Mouse (Mus musculus) hindbrain, postnatal 0 days (tissue): ENCODE measurements around the gene Naxe. TPM values are rescaled to one million over a fixed set of nuclear protein-coding genes. Genes with fewer than 3 reads are reported as not detected.
A peak's percentile ranks its signal among the peaks of the same experiment; 100 is the strongest.

Experiments
- ATAC-seq: fragments of 200-750 bp; cut with Nextera tagmentation; 2 replicates; pipeline ENCODE4 v1.8.0; 2017; ENCODE audit warnings: mild to moderate bottlenecking, moderate TSS enrichment, moderate library complexity
- DNase-seq: peaks from one replicate; pipeline ENCODE4 v3.0.0-alpha.2; 2015; ENCODE audit warnings: low spot score
- H3K27ac ChIP-seq: fragments of 300-500 bp; sonication (generic); 2 replicates; pipeline ENCODE4 v1.5.1; 2014; ENCODE audit warnings: mild to moderate bottlenecking
- H3K27me3 ChIP-seq: fragments of 300-500 bp; sonication (generic); 2 replicates; pipeline ENCODE4 v1.6.1; 2014; ENCODE audit warnings: low read length, mixed read lengths; ENCODE audit not compliant: insufficient read depth
- H3K36me3 ChIP-seq: fragments of 300-500 bp; sonication (generic); 2 replicates; pipeline ENCODE4 v1.6.1; 2014; ENCODE audit warnings: low read length, mixed read lengths; ENCODE audit not compliant: insufficient read depth
- H3K4me1 ChIP-seq: fragments of 300-500 bp; sonication (generic); 2 replicates; pipeline ENCODE4 v1.6.1; 2014; ENCODE audit warnings: antibody characterized with exemption, low read length, mixed read lengths; ENCODE audit not compliant: insufficient read depth
- H3K4me2 ChIP-seq: fragments of 300-500 bp; sonication (generic); 2 replicates; pipeline ENCODE4 v1.6.1; 2014; ENCODE audit warnings: low read depth, mild to moderate bottlenecking, low read length, moderate library complexity, mixed read lengths
- H3K4me3 ChIP-seq: fragments of 300-500 bp; sonication (generic); 2 replicates; pipeline ENCODE4 v1.5.1; 2014; ENCODE audit warnings: low read length
- H3K9ac ChIP-seq: fragments of 300-500 bp; sonication (generic); replicated peaks from 2 replicates; pipeline ENCODE4 v1.6.1; 2014; ENCODE audit warnings: mild to moderate bottlenecking, low read length, moderate library complexity, mixed read lengths
- H3K9me3 ChIP-seq: fragments of 300-500 bp; sonication (generic); 2 replicates; pipeline ENCODE4 v1.6.1; 2016; ENCODE audit warnings: low read length, mixed read lengths
- CTCF ChIP-seq: IDR thresholded peaks from 2 replicates; pipeline ENCODE4 v1.5.1; 2016; ENCODE audit warnings: antibody characterized with exemption, control low read depth, low read depth
- WGBS: fragments of 180-500 bp; shearing (Covaris S2); extraction: QIAGEN DNeasy Blood & Tissue Kit; methylation state at CpG from one replicate; pipeline ENCODE4 v1.1.7; 2014; 5-methylcytosine and 5-hydroxymethylcytosine counted together
- polyA plus RNA-seq: library from polyadenylated mRNA; unstranded; fragments of >200 nt; fragmentation: Nextera tagmentation; extraction: Ambion mirVana; gene quantifications from 2 replicates; pipeline ENCODE4 v1.2.1, GENCODE M21; 2015
- total RNA-seq: library from RNA; depleted of rRNA; stranded (reverse); fragments of >200 nt; gene quantifications from 2 replicates; pipeline ENCODE4 v1.2.3, GENCODE M21; 2014

Naxe gene
- total and polyA plus RNA-seq, 2 experiments from 2014 or later = 90.0 to 174 TPM

DNA sequence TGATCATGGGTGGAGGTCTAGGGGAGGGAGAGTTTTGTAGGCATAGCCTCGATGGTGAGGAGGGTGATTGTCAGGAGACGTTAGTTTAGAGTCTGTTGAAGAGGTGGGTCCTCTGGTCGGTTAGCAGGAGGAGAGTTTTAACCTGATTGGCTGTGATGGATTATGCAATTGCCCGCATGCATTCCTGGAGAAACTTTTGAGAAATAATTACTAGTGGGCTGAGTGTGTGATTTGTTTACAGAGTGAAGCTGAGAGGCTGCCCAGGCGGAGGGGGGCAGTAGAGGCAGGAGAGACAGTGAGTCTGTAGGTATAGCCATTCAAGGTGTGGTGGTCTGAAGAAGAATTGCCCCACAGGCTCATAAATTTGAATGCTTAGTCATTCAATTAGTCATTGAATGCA lies 24.8 kb downstream of the Naxe start:
- DNase-seq (no peak), ATAC-seq (no peak)
- H3K9me3 ChIP-seq = no peaks in the 10 kb centered on the region
- no peaks in the 10 kb centered on the region for H3K36me3 ChIP-seq
- no peak for TF ChIP-seq CTCF
- no peaks in the 10 kb centered on the region for H3K27me3 ChIP-seq
- H3K27ac ChIP-seq = no peak overlapping the region
- 77% methylated on average over 5 of the region's 5 CpGs for WGBS
- no peak overlapping the region for H3K4me2 ChIP-seq
- H3K4me3 ChIP-seq = no peak overlapping the region
- no peak overlapping the region for H3K9ac ChIP-seq
- no peaks in the 10 kb centered on the region for H3K4me1 ChIP-seq

GRCm38 (mm10) chr3:88030608-88031395 lies 27.5 kb downstream of the Naxe start:
- Histone ChIP-seq H3K27ac (no peak overlapping the region), H3K36me3 (no peaks in the 10 kb centered on the region), H3K4me3 (no peak overlapping the region), H3K4me1 (no peaks in the 10 kb centered on the region), H3K9me3 (no peaks in the 10 kb centered on the region), H3K4me2 (no peak overlapping the region), H3K27me3 (no peaks in the 10 kb centered on the region), H3K9ac (no peak overlapping the region)
- peak; percentile 38 for DNase-seq
- WGBS = 18% methylated on average over 19 of the region's 19 CpGs
- ATAC-seq = peak; percentile 45; the same call in 1 of the 2 replicates
- no peak for TF ChIP-seq CTCF

DNA sequence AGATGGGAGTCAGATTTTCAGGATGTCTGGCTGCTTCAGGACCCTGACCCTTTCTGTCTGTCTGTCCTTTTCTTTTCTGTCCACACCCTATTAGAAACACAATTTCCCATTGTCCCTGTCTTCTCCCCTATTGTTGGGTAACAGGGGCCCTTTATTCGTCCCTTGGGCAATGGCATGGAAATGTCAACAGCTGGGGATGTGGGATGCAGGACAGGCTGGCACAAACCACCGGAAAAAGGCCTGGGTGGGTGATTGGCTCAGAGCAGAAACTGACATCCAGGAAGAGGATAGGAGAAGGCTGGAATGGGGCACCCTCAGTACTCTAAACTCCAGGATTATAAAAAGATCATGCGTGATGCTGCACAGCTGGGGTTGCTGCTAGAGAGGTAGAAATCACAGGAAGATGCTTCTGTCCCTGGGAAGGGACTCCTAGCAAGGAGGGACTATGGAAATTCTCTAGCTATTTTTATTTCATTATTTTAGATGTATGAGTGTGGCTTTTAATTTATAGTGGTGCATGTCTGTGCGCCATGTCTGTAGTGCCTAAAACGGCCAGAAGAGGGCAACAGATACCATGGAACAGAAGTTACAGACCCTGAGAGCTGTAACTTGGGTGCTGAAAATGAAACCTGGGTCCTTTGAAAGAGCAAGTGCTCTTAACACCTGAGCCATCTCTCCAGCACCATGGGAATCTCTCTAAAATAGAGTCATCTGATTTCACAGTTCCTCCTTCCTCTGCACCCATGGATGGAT lies 30.7 kb downstream of the Naxe start, which contains the start of gene Hapln2:
Hapln2 (minus strand) TSS at position 150 of the 753 bp plus-strand sequence.
- no peak for DNase-seq
- WGBS = 41% methylated on average over 5 of the region's 5 CpGs
- H3K27ac ChIP-seq = no peak within 1 kb of the TSS
- no peak within 1 kb of the TSS for H3K9ac ChIP-seq
- H3K36me3 ChIP-seq = no peaks in the 10 kb centered on the region
- TF ChIP-seq CTCF = peak; percentile 57
- no peak within 1 kb of the TSS for H3K4me3 ChIP-seq
- H3K4me1 ChIP-seq = peaks cover 6% of the 10 kb centered on the region; the same call in 1 of the 2 replicates
- H3K4me2 ChIP-seq = no peak within 1 kb of the TSS
- peaks cover 11% of the 10 kb centered on the region for H3K27me3 ChIP-seq
- no peak for ATAC-seq
- H3K9me3 ChIP-seq = no peaks in the 10 kb centered on the region

DNA sequence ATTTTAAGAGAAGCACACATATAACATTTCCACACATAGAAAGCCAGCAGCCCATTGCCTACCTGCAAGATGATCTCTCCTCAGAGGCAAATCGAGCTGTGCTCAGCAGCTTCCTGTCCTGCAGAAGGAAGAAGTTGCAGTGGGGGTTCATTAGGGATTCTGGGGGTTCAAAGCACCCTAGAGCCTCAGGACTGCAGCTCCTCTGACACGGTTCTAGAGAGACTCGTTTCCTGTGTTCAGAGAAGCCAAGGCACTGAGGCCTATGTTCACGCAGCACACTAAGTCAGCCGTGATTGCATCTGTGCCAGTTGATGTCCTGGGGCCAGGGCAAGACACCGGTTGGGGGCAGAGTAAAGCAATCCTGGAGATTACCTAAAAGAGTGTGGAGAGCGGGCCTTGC lies 31.5 kb downstream of the Naxe start:
- H3K27me3 ChIP-seq = peaks cover 15% of the 10 kb centered on the region
- H3K36me3 ChIP-seq = no peaks in the 10 kb centered on the region
- 61% methylated on average over 7 of the region's 7 CpGs for WGBS
- no peak for TF ChIP-seq CTCF
- H3K9ac ChIP-seq = no peak overlapping the region
- DNase-seq (no peak), ATAC-seq (no peak)
- no peak overlapping the region for H3K4me2 ChIP-seq
- no peak overlapping the region for H3K27ac ChIP-seq
- peaks cover 6% of the 10 kb centered on the region; the same call in 1 of the 2 replicates for H3K4me1 ChIP-seq
- H3K9me3 ChIP-seq = no peaks in the 10 kb centered on the region
- H3K4me3 ChIP-seq = no peak overlapping the region

GRCm38 (mm10) chr3:88023192-88024074 lies 34.9 kb downstream of the Naxe start:
- Histone ChIP-seq H3K4me2 (peak overlapping the region; percentile 85), H3K4me3 (peak overlapping the region; percentile 52), H3K4me1 (peaks cover 6% of the 10 kb centered on the region; the same call in 1 of the 2 replicates), H3K9ac (peak overlapping the region; percentile 46), H3K27me3 (peaks cover 33% of the 10 kb centered on the region), H3K27ac (no peak overlapping the region), H3K9me3 (no peaks in the 10 kb centered on the region), H3K36me3 (no peaks in the 10 kb centered on the region)
- DNase-seq (peak; percentile 41), ATAC-seq (peak; percentile 76)
- TF ChIP-seq CTCF = no peak
- under 1% methylated on average over 81 of the region's 81 CpGs for WGBS
